In genomic region chr19:5423561-5423960, GRCm38 (mm10) we compare ENCODE assay signal across 8 mouse cellular contexts. TPM values are rescaled to one million over a fixed set of nuclear protein-coding genes. Genes with fewer than 3 reads are reported as not detected.
DNase-seq lines count a peak whose midpoint lies in the region; ATAC-seq lines count a peak whose summit lies in the region.

No protein-coding gene starts in this region.

- H3K27me3 ChIP-seq in kidney, embryonic 16.5 days (ENCODE audit: insufficient read depth, low read length): no peaks in the 10 kb centered on the region
- H3K27me3 ChIP-seq in heart, embryonic 16.5 days (ENCODE audit: control insufficient read depth, insufficient read depth, low read length): no peaks in the 10 kb centered on the region

- H3K36me3 ChIP-seq in kidney, embryonic 16.5 days (ENCODE audit: insufficient read depth, low read length): peaks cover 41% of the 10 kb centered on the region
- peaks cover 23% of the 10 kb centered on the region for H3K36me3 ChIP-seq in heart, embryonic 16.5 days (ENCODE audit: control insufficient read depth, insufficient read depth)
- peaks cover 28% of the 10 kb centered on the region; the same call in 1 of the 2 replicates for H3K36me3 ChIP-seq in macrophage (ENCODE audit: inconsistent target)

- DNase-seq in kidney, adult 18-20 months: no peak
- DNase-seq in cerebellum, adult 8-10 months: peak; percentile 43
- no peak for DNase-seq in embryo, embryonic 10 days (ENCODE audit: low spot score)
- no peak for DNase-seq in spleen, adult 18-20 months
- no peak for DNase-seq in layer of hippocampus, postnatal 36 days

- H3K4me1 ChIP-seq in kidney, embryonic 16.5 days (ENCODE audit: insufficient read depth, low read length): peaks cover 29% of the 10 kb centered on the region
- H3K4me1 ChIP-seq in heart, embryonic 16.5 days (ENCODE audit: control insufficient read depth, insufficient read depth, low read length): peaks cover 23% of the 10 kb centered on the region

- peak overlapping the region; percentile 93 for H3K27ac ChIP-seq in kidney, embryonic 16.5 days (ENCODE audit: low read length)
- peak overlapping the region; percentile 94 for H3K27ac ChIP-seq in heart, embryonic 16.5 days (ENCODE audit: low read length)
- no peak overlapping the region for H3K27ac ChIP-seq in macrophage

- peak overlapping the region; percentile 62 for H3K4me3 ChIP-seq in kidney, embryonic 16.5 days (ENCODE audit: low read length)
- H3K4me3 ChIP-seq in heart, embryonic 16.5 days (ENCODE audit: low read length): peak overlapping the region; percentile 90
- H3K4me3 ChIP-seq in macrophage (ENCODE audit: inconsistent target): peak overlapping the region; percentile 76

- H3K9me3 ChIP-seq in kidney, embryonic 16.5 days (ENCODE audit: low read length): no peaks in the 10 kb centered on the region
- H3K9me3 ChIP-seq in heart, embryonic 16.5 days (replicated peaks; ENCODE audit: control insufficient read depth, low read length): no peaks in the 10 kb centered on the region

- ATAC-seq in kidney, embryonic 16.5 days (ENCODE audit: low FRiP score, low TSS enrichment): no peak
- no peak for ATAC-seq in heart, embryonic 16.5 days (replicated peaks; ENCODE audit: extremely low read depth, insufficient read depth, low FRiP score)

- peak overlapping the region; percentile 87 for H3K9ac ChIP-seq in kidney, embryonic 16.5 days (replicated peaks; ENCODE audit: low read length)
- peak overlapping the region; percentile 88 for H3K9ac ChIP-seq in heart, embryonic 16.5 days (ENCODE audit: low read length)

- 53% methylated on average over 12 of the region's 12 CpGs for WGBS in kidney, embryonic 16.5 days
- 54% methylated on average over 12 of the region's 12 CpGs for WGBS in heart, embryonic 16.5 days
- 72% methylated on average over 12 of the region's 12 CpGs for WGBS in macrophage (ENCODE audit: missing documents)

- peak overlapping the region; percentile 88 for H3K4me2 ChIP-seq in kidney, embryonic 16.5 days (replicated peaks; ENCODE audit: low read depth, low read length)
- H3K4me2 ChIP-seq in heart, embryonic 16.5 days (ENCODE audit: low read depth, low read length): peak overlapping the region; percentile 81

- H3K79me2 ChIP-seq in macrophage (ENCODE audit: inconsistent target): peaks cover 32% of the 10 kb centered on the region

RNA-seq across cellular contexts. Expression of gene Drap1, which starts 1.2 kb away (rescaled TPM):
- 226 and 236 TPM in 2 replicates for polyA plus RNA-seq in kidney, embryonic 16.5 days (2015; fragmentation: Nextera tagmentation; extraction: Ambion mirVana)
- polyA plus RNA-seq in heart, embryonic 16.5 days (2015; fragmentation: Nextera tagmentation; extraction: Ambion mirVana): 219 and 232 TPM in 2 replicates
- total RNA-seq in macrophage (2018; cell fraction: chromatin; rRNA removed): 10 to 100 TPM; 12.7 to 72.1 (median 42.4) TPM
- 100 to 1,000 TPM; 135 to 197 (median 175) TPM for total RNA-seq in macrophage (2018; cell fraction: cytosol; rRNA removed)
- 100 to 1,000 TPM in 1 of 26 experiments, 10 to 100 TPM in 25; 36.9 to 107 (median 65.4) TPM for total RNA-seq in macrophage (2018; cell fraction: nucleus; rRNA removed)
- 147 to 170 TPM (median 156 TPM) in 3 replicates for polyA plus RNA-seq in macrophage (2018)
- 100 to 1,000 TPM; 291 to 298 TPM for total RNA-seq in layer of hippocampus, postnatal 36 days (2021)

RNA-seq across cellular contexts. Expression of gene AI837181, which starts 1.4 kb away (rescaled TPM):
- 24.0 and 50.8 TPM in 2 replicates for polyA plus RNA-seq in kidney, embryonic 16.5 days (2015; fragmentation: Nextera tagmentation; extraction: Ambion mirVana)
- 34.6 and 41.8 TPM in 2 replicates for polyA plus RNA-seq in heart, embryonic 16.5 days (2015; fragmentation: Nextera tagmentation; extraction: Ambion mirVana)
- total RNA-seq in macrophage (2018; cell fraction: chromatin; rRNA removed): 10 to 100 TPM in 18 of 26 experiments, 1 to 10 TPM in 8; 2.8 to 30.2 (median 17.1) TPM
- 10 to 100 TPM; 22.2 to 65.9 (median 50.0) TPM for total RNA-seq in macrophage (2018; cell fraction: cytosol; rRNA removed)
- total RNA-seq in macrophage (2018; cell fraction: nucleus; rRNA removed): 10 to 100 TPM in 25 of 26 experiments, 1 to 10 TPM in 1; 8.9 to 75.2 (median 41.5) TPM
- 28.7 to 55.4 TPM (median 29.9 TPM) in 3 replicates for polyA plus RNA-seq in macrophage (2018)
- total RNA-seq in layer of hippocampus, postnatal 36 days (2021): 10 to 100 TPM; 66.4 to 69.8 TPM

RNA-seq across cellular contexts. Expression of gene Tsga10ip, which starts 21.2 kb away (rescaled TPM):
- polyA plus RNA-seq in kidney, embryonic 16.5 days (2015; fragmentation: Nextera tagmentation; extraction: Ambion mirVana): 0.41 TPM in 1 of 2 replicates, not detected in the other
- polyA plus RNA-seq in heart, embryonic 16.5 days (2015; fragmentation: Nextera tagmentation; extraction: Ambion mirVana): 1.6 and 2.1 TPM in 2 replicates
- total RNA-seq in macrophage (2018; cell fraction: chromatin; rRNA removed): not detected
- not detected for total RNA-seq in macrophage (2018; cell fraction: cytosol; rRNA removed)
- total RNA-seq in macrophage (2018; cell fraction: nucleus; rRNA removed): not detected
- not detected in 3 replicates for polyA plus RNA-seq in macrophage (2018)
- total RNA-seq in layer of hippocampus, postnatal 36 days (2021): not detected

RNA-seq across cellular contexts. Expression of gene Fosl1, which starts 23.8 kb away (rescaled TPM):
- polyA plus RNA-seq in kidney, embryonic 16.5 days (2015; fragmentation: Nextera tagmentation; extraction: Ambion mirVana): 0.54 TPM in 1 of 2 replicates, not detected in the other
- polyA plus RNA-seq in heart, embryonic 16.5 days (2015; fragmentation: Nextera tagmentation; extraction: Ambion mirVana): 0.16 TPM in 1 of 2 replicates, not detected in the other
- total RNA-seq in macrophage (2018; cell fraction: chromatin; rRNA removed): 1 to 10 TPM in 3 of 26 experiments, under 1 TPM in 2, not detected in 21; 0.25 to 4.3 (median 1.9) TPM
- under 1 TPM in 10 of 26 experiments, not detected in 16; 0.06 to 0.71 (median 0.27) TPM for total RNA-seq in macrophage (2018; cell fraction: cytosol; rRNA removed)
- under 1 TPM in 4 of 26 experiments, not detected in 22; 0.68 to 0.80 (median 0.72) TPM for total RNA-seq in macrophage (2018; cell fraction: nucleus; rRNA removed)
- polyA plus RNA-seq in macrophage (2018): 0.43 TPM in 1 of 3 replicates, not detected in the others
- not detected for total RNA-seq in layer of hippocampus, postnatal 36 days (2021)

RNA-seq across cellular contexts. Expression of gene Ccdc85b, which starts 34.1 kb away (rescaled TPM):
- polyA plus RNA-seq in kidney, embryonic 16.5 days (2015; fragmentation: Nextera tagmentation; extraction: Ambion mirVana): 7.8 and 8.6 TPM in 2 replicates
- polyA plus RNA-seq in heart, embryonic 16.5 days (2015; fragmentation: Nextera tagmentation; extraction: Ambion mirVana): 7.6 and 8.0 TPM in 2 replicates
- total RNA-seq in macrophage (2018; cell fraction: chromatin; rRNA removed): 1 to 10 TPM in 7 of 26 experiments, under 1 TPM in 16, not detected in 3; 0.15 to 4.3 (median 0.56) TPM
- 1 to 10 TPM in 24 of 26 experiments, under 1 TPM in 2; 0.76 to 3.8 (median 1.9) TPM for total RNA-seq in macrophage (2018; cell fraction: cytosol; rRNA removed)
- total RNA-seq in macrophage (2018; cell fraction: nucleus; rRNA removed): 1 to 10 TPM in 15 of 26 experiments, under 1 TPM in 11; 0.44 to 3.7 (median 1.1) TPM
- polyA plus RNA-seq in macrophage (2018): 0.80 to 3.3 TPM (median 2.9 TPM) in 3 replicates
- total RNA-seq in layer of hippocampus, postnatal 36 days (2021): 10 to 100 TPM; 34.8 to 38.3 TPM
